Mouse (Mus musculus) stomach, embryonic 16.5 days (tissue): ENCODE results near the gene Ptcd2. TPM values are rescaled to one million over a fixed set of nuclear protein-coding genes. Genes with fewer than 3 reads are reported as not detected.
"Not testable (repeated sequence)": the region's sequence is repeated elsewhere in the genome, so short reads cannot be mapped to it uniquely, and the experiment has no call there.

Source experiments
- ATAC-seq: fragments of 200-750 bp; cut with Nextera tagmentation; 2 replicates; pipeline ENCODE4 v1.8.0; 2017; ENCODE audit warnings: moderate number of reproducible peaks, moderate TSS enrichment; ENCODE audit not compliant: insufficient read depth, low FRiP score
- H3K27ac ChIP-seq: fragments of 300-500 bp; sonication (generic); 2 replicates; pipeline ENCODE4 v1.5.1; 2014; ENCODE audit warnings: low read length
- H3K27me3 ChIP-seq: fragments of 300-500 bp; sonication (generic); 2 replicates; pipeline ENCODE4 v1.6.1; 2014; ENCODE audit warnings: low read length, control low read depth, mixed read lengths; ENCODE audit not compliant: control insufficient read depth, insufficient read depth
- H3K36me3 ChIP-seq: fragments of 300-500 bp; sonication (generic); 2 replicates; pipeline ENCODE4 v1.6.1; 2014; ENCODE audit warnings: low read length; ENCODE audit not compliant: control insufficient read depth, insufficient read depth
- H3K4me1 ChIP-seq: fragments of 300-500 bp; sonication (generic); 2 replicates; pipeline ENCODE4 v1.6.1; 2014; ENCODE audit warnings: low read length, control low read depth, mixed read lengths; ENCODE audit not compliant: control insufficient read depth, insufficient read depth
- H3K4me2 ChIP-seq: fragments of 300-500 bp; sonication (generic); 2 replicates; pipeline ENCODE4 v1.6.1; 2014; ENCODE audit warnings: low read depth, low read length, mixed read lengths
- H3K4me3 ChIP-seq: fragments of 300-500 bp; sonication (generic); replicated peaks from 2 replicates; pipeline ENCODE4 v1.5.1; 2014; ENCODE audit warnings: mild to moderate bottlenecking, low read length
- H3K9ac ChIP-seq: fragments of 300-500 bp; sonication (generic); 2 replicates; pipeline ENCODE4 v1.6.1; 2014; ENCODE audit warnings: low read length
- H3K9me3 ChIP-seq: fragments of 300-500 bp; sonication (generic); replicated peaks from 2 replicates; pipeline ENCODE4 v1.6.1; 2016; ENCODE audit warnings: low read length, control low read depth; ENCODE audit not compliant: control insufficient read depth
- WGBS: fragments of 180-500 bp; shearing (Covaris S2); extraction: QIAGEN DNeasy Blood & Tissue Kit; methylation state at CpG from one replicate; pipeline ENCODE4 v1.1.7; 2014; 5-methylcytosine and 5-hydroxymethylcytosine counted together
- polyA plus RNA-seq: library from polyadenylated mRNA; unstranded; fragments of >200 nt; fragmentation: Nextera tagmentation; extraction: Ambion mirVana; gene quantifications from 2 replicates; pipeline ENCODE4 v1.2.1, GENCODE M21; 2015

Gene Ptcd2
- polyA plus RNA-seq, 1 experiment from 2014 or later: 46.6 TPM

- ATAC-seq: no peak
- Histone ChIP-seq H3K27ac (no peak overlapping the region), H3K36me3 (no peaks in the 10 kb centered on the region; the same call in 1 of the 2 replicates), H3K4me3 (no peak overlapping the region), H3K4me1 (0 out of 2 replicates have a peak, but pooled peaks cover 4% of the 10 kb centered on the region), H3K9ac (no peak overlapping the region), H3K4me2 (no peak overlapping the region), H3K27me3 (no peaks in the 10 kb centered on the region), H3K9me3 (no peaks in the 10 kb centered on the region)
- 56% methylated on average over 8 of the region's 8 CpGs for WGBS
These were observed 6.7 kb upstream of the Ptcd2 start for GRCm38 (mm10) chr13:99351186-99351585.

- Histone ChIP-seq H3K27ac (no peak overlapping the region), H3K36me3 (no peaks in the 10 kb centered on the region; the same call in 1 of the 2 replicates), H3K9me3 (no peaks in the 10 kb centered on the region), H3K27me3 (no peaks in the 10 kb centered on the region), H3K4me1 (peaks cover 6% of the 10 kb centered on the region; the same call in 1 of the 2 replicates), H3K9ac (no peak overlapping the region), H3K4me3 (no peak overlapping the region), H3K4me2 (no peak overlapping the region)
- 88% methylated on average over 6 of the region's 6 CpGs for WGBS
- no peak for ATAC-seq
These were observed 5.5 kb upstream of the Ptcd2 start for GRCm38 (mm10) chr13:99350009-99350408.

- 2% methylated on average over 30 of the region's 30 CpGs for WGBS
- ATAC-seq: peak; percentile 76; the same call in 1 of the 2 replicates
These were observed 468 bp downstream of the Ptcd2 start for GRCm38 (mm10) chr13:99343876-99344598.

GRCm38 (mm10) chr13:99341504-99341903, 3.0 kb downstream of the Ptcd2 start:
- WGBS: 96% methylated on average over 6 of the region's 6 CpGs
- H3K4me2 ChIP-seq: no peak overlapping the region
- no peak overlapping the region for H3K9ac ChIP-seq
- no peak overlapping the region for H3K27ac ChIP-seq
- peaks cover 10% of the 10 kb centered on the region for H3K4me1 ChIP-seq
- H3K9me3 ChIP-seq: no peaks in the 10 kb centered on the region
- no peak for ATAC-seq
- peaks cover 14% of the 10 kb centered on the region; the same call in 1 of the 2 replicates for H3K36me3 ChIP-seq
- H3K4me3 ChIP-seq: no peak overlapping the region
- no peaks in the 10 kb centered on the region for H3K27me3 ChIP-seq

More at GRCm38 (mm10) chr13:99343876-99344598, 468 bp downstream of the Ptcd2 start:
- Histone ChIP-seq H3K4me3 (peak overlapping the region; percentile 99), H3K9me3 (no peaks in the 10 kb centered on the region), H3K4me2 (peak overlapping the region; percentile 83), H3K4me1 (peaks cover 10% of the 10 kb centered on the region), H3K36me3 (peaks cover 14% of the 10 kb centered on the region; the same call in 1 of the 2 replicates), H3K9ac (peak overlapping the region; percentile 91), H3K27ac (peak overlapping the region; percentile 91), H3K27me3 (no peaks in the 10 kb centered on the region)

- no peak overlapping the region for H3K4me3 ChIP-seq
- H3K9me3 ChIP-seq: no peaks in the 10 kb centered on the region
- 59% methylated on average over 6 of the region's 6 CpGs for WGBS
- no peaks in the 10 kb centered on the region for H3K4me1 ChIP-seq
- no peak overlapping the region for H3K9ac ChIP-seq
- H3K36me3 ChIP-seq: peaks cover 21% of the 10 kb centered on the region; the same call in 1 of the 2 replicates
- no peak overlapping the region for H3K4me2 ChIP-seq
- ATAC-seq: no peak
- no peak overlapping the region for H3K27ac ChIP-seq
- H3K27me3 ChIP-seq: no peaks in the 10 kb centered on the region
These were observed 7.0 kb downstream of the Ptcd2 start for GRCm38 (mm10) chr13:99337510-99337909.

- H3K27me3 ChIP-seq: no peaks in the 10 kb centered on the region
- H3K4me2 ChIP-seq: no peak overlapping the region
- H3K27ac ChIP-seq: no peak overlapping the region
- peaks cover 9% of the 10 kb centered on the region; the same call in 1 of the 2 replicates for H3K36me3 ChIP-seq
- H3K9ac ChIP-seq: no peak overlapping the region
- WGBS: 73% methylated on average over 4 of the region's 4 CpGs
- no peak for ATAC-seq
- no peaks in the 10 kb centered on the region for H3K4me1 ChIP-seq
- no peaks in the 10 kb centered on the region for H3K9me3 ChIP-seq
- H3K4me3 ChIP-seq: no peak overlapping the region
These were observed 13.2 kb downstream of the Ptcd2 start for GRCm38 (mm10) chr13:99331255-99331654.

- 81% methylated on average over 8 of the region's 8 CpGs for whole genome bisulfite sequencing
- not testable (repeated sequence) for H3K4me2 ChIP-seq, H3K27me3 ChIP-seq, H3K27ac ChIP-seq, H3K4me3 ChIP-seq, H3K9ac ChIP-seq, H3K9me3 ChIP-seq, ATAC-seq, H3K36me3 ChIP-seq, H3K4me1 ChIP-seq
These were observed 20.2 kb downstream of the Ptcd2 start for GRCm38 (mm10) chr13:99324337-99324685.

GRCm38 (mm10) chr13:99323632-99324336, 20.7 kb downstream of the Ptcd2 start:
- no peaks in the 10 kb centered on the region for H3K27me3 ChIP-seq
- 65% methylated on average over 7 of the region's 7 CpGs for WGBS
- H3K4me1 ChIP-seq: no peaks in the 10 kb centered on the region
- H3K4me2 ChIP-seq: no peak overlapping the region
- H3K9ac ChIP-seq: no peak overlapping the region
- H3K36me3 ChIP-seq: peaks cover 9% of the 10 kb centered on the region; the same call in 1 of the 2 replicates
- H3K4me3 ChIP-seq: no peak overlapping the region
- 0 out of 2 replicates have a peak overlapping the region, but pooled peaks have one; percentile 26 for H3K27ac ChIP-seq
- no peak for ATAC-seq
- no peaks in the 10 kb centered on the region for H3K9me3 ChIP-seq

- not testable (repeated sequence) for ATAC-seq, H3K27me3 ChIP-seq, H3K4me2 ChIP-seq, H3K36me3 ChIP-seq, H3K9me3 ChIP-seq, H3K4me1 ChIP-seq, H3K4me3 ChIP-seq, H3K27ac ChIP-seq, H3K9ac ChIP-seq
- WGBS: 90% methylated on average over 11 of the region's 13 CpGs
These were observed 21.6 kb downstream of the Ptcd2 start for GRCm38 (mm10) chr13:99322915-99323314.
